Mouse (Mus musculus) cortical plate, adult 2 months (tissue): ENCODE measurements around the gene Sumf1. TPM values are rescaled to one million over a fixed set of nuclear protein-coding genes. Genes with fewer than 3 reads are reported as not detected.

Experiments
- H3K27ac ChIP-seq: fragments of 200-500 bp; 2 replicates; pipeline ENCODE4 v1.5.1; 2012; ENCODE audit warnings: low read length, control low read depth, inconsistent platforms; ENCODE audit not compliant: insufficient read depth
- H3K4me1 ChIP-seq: fragments of 200-500 bp; 2 replicates; pipeline ENCODE4 v1.6.1; 2011; ENCODE audit warnings: low read length; ENCODE audit not compliant: control insufficient read depth, insufficient read depth
- H3K4me3 ChIP-seq: fragments of 200-500 bp; 2 replicates; pipeline ENCODE4 v1.5.1; 2011; ENCODE audit warnings: mild to moderate bottlenecking, low read length, control low read depth; ENCODE audit not compliant: insufficient read depth
- CTCF ChIP-seq: fragments of 200-500 bp; IDR thresholded peaks from 2 replicates; pipeline ENCODE4 v1.5.1; 2011; ENCODE audit warnings: mild to moderate bottlenecking, control low read depth, low read length; ENCODE audit not compliant: insufficient read depth; ENCODE audit errors: extremely low read depth
- POLR2A ChIP-seq: fragments of 200-500 bp; IDR thresholded peaks from 2 replicates; pipeline ENCODE4 v1.6.1; 2011; ENCODE audit warnings: mild to moderate bottlenecking, low read length, control low read depth; ENCODE audit not compliant: insufficient read depth; ENCODE audit errors: extremely low read depth
- polyA plus RNA-seq: library from polyadenylated mRNA; depleted of rRNA; stranded (reverse); fragments of >200 nt; gene quantifications from 2 replicates; pipeline ENCODE4 v1.2.3, GENCODE M21; 2012

Gene Sumf1
- polyA plus RNA-seq, 1 experiment: 17.6 TPM

GRCm38 (mm10) chr6:108174181-108174580 lies 11.2 kb downstream of the Sumf1 start:
- no peak overlapping the region for H3K27ac ChIP-seq
- TF ChIP-seq POLR2A (no peak), CTCF (no peak)
- H3K4me1 ChIP-seq: no peaks in the 10 kb centered on the region
- no peak overlapping the region for H3K4me3 ChIP-seq

GRCm38 (mm10) chr6:108172219-108172618 lies 13.2 kb downstream of the Sumf1 start:
- no peak overlapping the region for H3K4me3 ChIP-seq
- no peaks in the 10 kb centered on the region for H3K4me1 ChIP-seq
- TF ChIP-seq CTCF (no peak), POLR2A (no peak)
- no peak overlapping the region for H3K27ac ChIP-seq

DNA sequence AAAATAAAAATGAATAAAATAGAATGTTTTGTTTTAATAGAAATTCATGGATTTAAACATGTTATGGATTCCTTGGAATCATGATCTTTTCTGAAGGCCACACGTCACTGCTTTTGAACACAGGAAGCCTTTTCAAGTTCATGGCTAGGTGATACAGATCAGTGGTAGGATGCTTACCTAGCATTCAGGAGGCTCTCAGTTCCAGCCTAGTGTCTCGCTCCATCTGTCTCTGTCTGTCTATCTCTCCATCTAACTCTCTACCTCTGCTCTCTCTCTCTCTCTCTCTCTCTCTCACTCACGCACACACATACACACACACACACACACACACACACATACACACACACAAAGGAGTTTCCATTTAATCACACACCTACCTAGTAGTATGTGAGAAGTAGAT lies 15.9 kb downstream of the Sumf1 start:
- no peak for TF ChIP-seq POLR2A
- TF ChIP-seq CTCF: no peak
- no peak overlapping the region for H3K4me3 ChIP-seq
- no peaks in the 10 kb centered on the region for H3K4me1 ChIP-seq
- H3K27ac ChIP-seq: no peak overlapping the region

DNA sequence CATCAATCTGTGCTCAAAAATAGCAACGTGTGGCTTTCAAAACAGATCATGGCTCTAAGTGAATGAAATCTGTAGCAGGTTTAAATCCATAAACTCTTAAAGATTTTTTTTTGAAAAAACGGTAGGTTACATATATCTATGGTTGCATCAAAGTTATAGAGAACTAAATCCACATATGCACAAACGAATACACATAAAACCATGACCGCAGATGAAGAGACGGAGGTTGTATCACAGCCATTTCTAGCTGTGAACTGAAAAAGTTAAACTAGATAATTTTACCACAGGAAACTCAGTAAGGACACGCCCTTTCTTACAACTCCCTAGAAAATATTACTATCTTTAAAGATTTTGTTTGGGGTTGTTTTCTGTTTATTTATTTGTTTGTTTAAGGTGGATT lies 16.7 kb downstream of the Sumf1 start:
- H3K4me1 ChIP-seq: no peaks in the 10 kb centered on the region
- no peak overlapping the region for H3K4me3 ChIP-seq
- H3K27ac ChIP-seq: no peak overlapping the region
- TF ChIP-seq CTCF (no peak), POLR2A (no peak)

- TF ChIP-seq CTCF (no peak), POLR2A (no peak)
- no peaks in the 10 kb centered on the region for H3K4me1 ChIP-seq
These were observed 17.3 kb downstream of the Sumf1 start for GRCm38 (mm10) chr6:108167946-108168680.

DNA sequence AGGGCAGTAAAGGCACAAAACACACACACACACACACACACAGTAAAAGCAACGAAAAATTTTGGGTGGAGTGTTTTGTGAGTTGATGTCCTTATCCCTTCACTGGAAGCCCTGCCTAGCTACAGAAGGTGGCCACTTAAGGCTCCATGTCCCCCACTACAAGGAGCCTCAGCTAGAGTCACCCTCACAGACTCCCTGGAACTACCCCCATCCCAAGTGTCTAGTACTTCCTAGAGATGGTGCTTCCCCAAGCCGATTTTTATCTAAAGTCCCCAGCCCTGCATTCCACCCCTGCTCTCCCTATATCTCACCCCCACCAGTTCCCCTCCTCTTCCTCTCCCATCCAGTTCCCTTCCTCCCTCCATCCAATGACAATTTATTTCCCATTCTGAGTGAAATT lies 19.8 kb downstream of the Sumf1 start:
- Histone ChIP-seq H3K4me3 (no peak overlapping the region), H3K4me1 (peaks cover 2% of the 10 kb centered on the region; the same call in 1 of the 2 replicates), H3K27ac (no peak overlapping the region)
- no peak for TF ChIP-seq CTCF
- TF ChIP-seq POLR2A: no peak

More at GRCm38 (mm10) chr6:108167946-108168680, 17.3 kb downstream of the Sumf1 start:
- Histone ChIP-seq H3K27ac (no peak overlapping the region), H3K4me3 (no peak overlapping the region)

GRCm38 (mm10) chr6:108164935-108165334 lies 20.4 kb downstream of the Sumf1 start:
- Histone ChIP-seq H3K27ac (no peak overlapping the region), H3K4me3 (no peak overlapping the region), H3K4me1 (peaks cover 2% of the 10 kb centered on the region; the same call in 1 of the 2 replicates)
- TF ChIP-seq CTCF (no peak), POLR2A (no peak)

DNA sequence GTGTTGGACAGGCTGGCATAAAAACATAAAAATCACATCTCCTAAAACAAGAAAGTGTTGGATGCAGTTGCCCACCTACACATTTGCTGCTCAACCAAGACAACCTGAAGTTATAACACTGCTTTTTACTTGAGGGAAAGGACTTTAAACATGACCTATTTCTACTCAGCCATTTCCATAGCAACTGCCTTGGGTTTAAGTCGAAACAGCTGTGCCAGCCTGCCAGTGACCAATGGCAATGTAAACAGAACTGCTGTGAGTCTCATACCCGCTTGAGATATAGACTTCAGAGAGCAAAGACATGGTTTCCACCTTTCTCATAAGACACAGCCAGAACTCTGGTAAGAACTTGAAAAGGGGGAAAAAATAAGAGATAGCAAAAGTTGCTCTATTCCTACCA lies 24.8 kb downstream of the Sumf1 start:
- Histone ChIP-seq H3K27ac (no peak overlapping the region), H3K4me3 (no peak overlapping the region), H3K4me1 (peaks cover 2% of the 10 kb centered on the region; the same call in 1 of the 2 replicates)
- TF ChIP-seq POLR2A: no peak
- no peak for TF ChIP-seq CTCF

- peaks cover 2% of the 10 kb centered on the region for H3K4me1 ChIP-seq
- TF ChIP-seq CTCF: no peak
- no peak for TF ChIP-seq POLR2A
- H3K4me3 ChIP-seq: no peak overlapping the region
- H3K27ac ChIP-seq: no peak overlapping the region
These were observed 28.5 kb downstream of the Sumf1 start for GRCm38 (mm10) chr6:108156881-108157280.

GRCm38 (mm10) chr6:108154243-108154642 lies 31.1 kb downstream of the Sumf1 start:
- no peaks in the 10 kb centered on the region; the same call in 1 of the 2 replicates for H3K4me1 ChIP-seq
- TF ChIP-seq CTCF (no peak), POLR2A (no peak)
- H3K4me3 ChIP-seq: no peak overlapping the region
- no peak overlapping the region for H3K27ac ChIP-seq
